Mouse (Mus musculus) right cerebral cortex, adult 18-20 months (tissue): Measurements from ENCODE around the gene Atp13a2.

Source experiments
- DNase-seq: peaks from one replicate; pipeline ENCODE4 v3.0.0; 2022; ENCODE audit warnings: mixed read lengths

The Atp13a2 gene

GRCm38 (mm10) chr4:140986711-140987395 lies at the start of gene Atp13a2:
Gene Atp13a2 (plus strand): TSS chr4:140986873.
- DNase-seq: peak; percentile 95

- no peak for DNase-seq
Measured at GRCm38 (mm10) chr4:140944356-140944755, 42.3 kb upstream of the Atp13a2 start.

DNA sequence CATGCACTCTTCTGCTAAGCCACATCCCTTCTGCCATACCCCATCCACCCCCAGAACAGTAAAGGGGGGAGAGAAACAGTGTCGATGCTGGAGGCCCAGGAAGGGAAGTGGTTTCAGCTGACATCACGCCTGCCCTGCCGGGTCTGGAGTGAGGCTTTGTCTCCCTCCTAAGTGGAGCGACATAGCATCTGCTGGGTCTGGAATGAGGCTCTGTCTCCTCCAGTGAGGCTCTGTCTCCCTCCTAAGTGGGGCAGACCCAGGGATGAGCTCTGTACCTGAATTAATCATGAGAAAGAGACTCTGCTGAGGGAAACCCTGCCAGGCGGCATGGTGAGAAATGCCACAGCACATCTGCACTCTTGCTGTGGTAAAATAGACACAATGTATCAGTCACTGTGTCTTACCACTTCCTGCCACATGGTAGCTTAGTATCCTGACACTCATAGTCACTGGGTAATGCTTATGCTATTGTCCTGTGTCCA lies 41.7 kb upstream of the Atp13a2 start:
- no peak for DNase-seq

DNA sequence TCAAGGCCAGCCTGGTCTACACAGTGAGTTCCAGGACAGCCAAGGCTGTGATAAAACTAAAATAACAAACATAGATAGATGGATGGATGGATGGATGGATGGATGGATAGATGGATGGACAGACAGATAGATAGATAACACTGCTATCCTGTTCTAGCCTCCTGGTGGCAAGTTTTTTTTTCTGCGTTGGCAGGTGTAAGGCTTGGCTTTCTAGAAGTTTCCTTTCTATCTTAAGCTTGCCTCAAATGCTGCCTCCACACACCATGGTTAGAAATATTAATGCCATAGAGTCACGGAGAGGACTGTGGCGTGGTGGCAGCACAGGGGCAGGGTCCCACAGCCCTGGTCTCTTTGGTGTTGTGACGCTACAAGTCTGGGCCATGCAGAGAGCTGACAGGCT lies 41.1 kb upstream of the Atp13a2 start:
- DNase-seq: no peak

DNA sequence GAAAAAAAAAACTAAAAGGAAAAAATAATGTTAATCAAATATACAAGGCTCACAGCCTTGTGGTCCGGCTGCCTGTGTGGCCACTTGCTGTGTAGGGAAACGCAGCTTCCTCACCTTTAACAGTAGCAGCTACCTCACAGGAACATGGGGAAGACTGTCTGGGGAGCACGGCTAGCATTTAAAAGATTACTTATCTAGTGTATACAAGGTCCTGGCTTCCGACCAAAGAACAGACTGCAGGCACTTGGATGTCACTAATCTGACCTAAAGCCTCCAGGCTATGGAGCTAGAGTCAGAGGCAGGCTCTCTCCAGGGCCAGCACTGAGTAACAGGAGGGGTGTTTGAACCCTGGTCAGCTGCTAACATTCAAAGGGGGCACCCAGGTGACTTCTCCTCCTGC lies 40.6 kb upstream of the Atp13a2 start:
- no peak for DNase-seq

- DNase-seq: no peak
Measured at GRCm38 (mm10) chr4:140946580-140947205, 40.0 kb upstream of the Atp13a2 start.

DNA sequence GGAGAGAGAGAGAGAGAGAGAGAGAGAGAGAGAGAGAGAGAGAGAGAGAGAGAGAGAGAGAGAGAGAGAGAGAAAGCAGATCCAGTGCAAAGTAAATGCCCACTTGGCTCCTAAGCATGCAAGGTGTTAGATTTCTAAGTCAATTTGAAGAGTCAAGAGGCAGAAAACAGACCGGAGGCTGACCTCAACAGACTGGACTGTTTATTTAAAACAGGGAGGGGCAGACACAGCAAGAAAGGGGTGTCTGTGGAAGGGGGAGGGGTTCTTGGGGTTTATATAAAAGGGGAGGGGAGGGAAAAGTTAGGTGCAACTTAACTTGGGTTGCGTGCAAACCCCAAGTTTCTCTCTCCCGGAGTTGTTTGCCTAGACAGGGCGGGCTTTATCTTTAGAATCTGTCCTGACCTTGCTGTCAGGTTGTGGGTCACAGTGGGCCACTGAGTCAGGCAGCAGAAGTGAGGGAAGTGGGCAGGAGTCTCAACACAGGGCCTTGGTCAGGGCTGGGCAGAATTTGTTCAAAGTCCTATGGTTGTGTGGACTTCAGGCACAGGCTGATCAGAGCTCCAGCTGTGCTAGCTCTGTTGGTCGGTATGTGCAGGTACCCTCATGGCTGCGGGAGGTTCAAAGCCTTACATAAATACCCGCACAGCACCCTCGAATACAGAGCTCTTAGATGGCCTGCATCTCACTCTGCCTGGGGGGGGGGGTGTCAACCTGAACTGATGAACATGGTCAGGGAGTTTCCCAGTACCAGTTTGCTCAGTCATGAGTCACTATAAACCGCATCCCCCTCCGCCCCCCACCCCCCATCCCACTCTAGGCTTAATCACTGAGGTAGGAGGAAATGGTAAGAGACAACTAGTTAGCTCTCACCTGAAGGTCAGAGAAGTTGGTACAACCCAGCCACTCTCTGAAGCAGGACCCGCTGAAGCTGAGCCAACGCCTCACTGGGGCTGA lies 38.9 kb upstream of the Atp13a2 start:
- no peak for DNase-seq

DNA sequence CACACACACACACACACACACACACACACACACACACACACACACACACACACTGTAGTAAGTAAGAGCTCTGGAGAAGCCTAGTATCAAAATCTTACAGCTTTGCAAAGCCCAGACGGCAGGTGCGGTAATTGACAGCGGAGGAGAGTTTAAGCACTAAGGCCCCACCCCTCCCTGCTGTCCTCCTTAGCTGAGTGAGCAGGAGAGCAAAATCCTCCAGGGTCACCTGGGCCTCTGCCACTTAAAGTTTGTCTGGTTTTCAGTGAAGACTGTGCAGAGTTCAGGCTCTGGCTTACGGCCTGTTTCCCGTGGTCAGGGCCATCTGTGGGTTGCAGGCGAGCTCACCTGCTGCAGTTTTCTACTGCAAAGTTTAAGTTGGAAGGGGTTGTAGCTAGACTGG lies 38.2 kb upstream of the Atp13a2 start:
- no peak for DNase-seq

GRCm38 (mm10) chr4:140949052-140949451 lies 37.6 kb upstream of the Atp13a2 start:
- DNase-seq: no peak

DNA sequence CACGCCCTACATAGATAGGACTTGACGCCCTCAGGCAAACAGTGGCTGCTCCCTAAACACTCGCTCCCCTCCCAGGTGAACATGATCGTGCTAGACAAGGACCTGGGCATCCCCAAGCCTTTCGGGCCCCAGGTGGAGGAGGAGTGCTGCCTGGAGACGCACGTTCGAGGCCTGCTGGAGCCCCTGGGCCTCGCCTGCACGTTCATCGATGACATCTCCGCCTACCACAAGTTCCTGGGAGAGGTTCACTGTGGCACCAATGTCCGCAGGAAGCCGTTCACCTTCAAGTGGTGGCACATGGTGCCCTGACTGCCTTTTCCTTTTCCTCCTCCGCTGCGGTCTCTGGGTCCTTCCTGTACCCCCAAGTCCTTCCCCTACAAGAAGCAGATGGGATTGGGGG lies 37.1 kb upstream of the Atp13a2 start:
- DNase-seq: no peak

GRCm38 (mm10) chr4:140950574-140950973 lies 36.1 kb upstream of the Atp13a2 start:
- DNase-seq: no peak

- DNase-seq: no peak
Measured at GRCm38 (mm10) chr4:140951861-140952641, 34.6 kb upstream of the Atp13a2 start.

DNA sequence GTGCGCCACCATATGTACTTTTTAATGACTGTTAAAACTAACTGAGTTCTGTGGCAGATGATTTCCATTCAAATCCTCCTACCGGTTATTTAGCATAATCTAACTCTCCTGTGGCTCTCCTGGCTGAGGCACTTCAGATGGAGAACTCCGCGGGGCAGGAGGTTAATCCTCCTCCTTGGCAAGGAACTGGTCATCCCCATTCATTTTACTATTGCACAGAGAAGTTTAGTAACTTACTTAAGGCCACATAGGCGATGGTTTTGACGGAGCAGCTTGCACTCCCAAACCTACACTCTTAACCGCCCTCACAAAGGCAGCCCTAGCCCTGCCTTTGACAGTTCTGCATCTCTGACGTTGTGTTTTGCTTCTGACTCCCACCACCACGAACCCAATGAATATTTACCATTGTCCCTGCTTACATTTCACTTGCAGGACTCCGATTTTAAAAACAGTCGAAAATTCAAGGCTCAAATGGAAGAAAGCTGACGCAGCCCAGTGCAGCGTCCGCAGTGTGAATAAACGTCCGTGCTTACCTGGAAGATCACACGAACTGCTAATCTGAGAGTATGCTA lies 29.5 kb upstream of the Atp13a2 start:
- DNase-seq: no peak

DNA sequence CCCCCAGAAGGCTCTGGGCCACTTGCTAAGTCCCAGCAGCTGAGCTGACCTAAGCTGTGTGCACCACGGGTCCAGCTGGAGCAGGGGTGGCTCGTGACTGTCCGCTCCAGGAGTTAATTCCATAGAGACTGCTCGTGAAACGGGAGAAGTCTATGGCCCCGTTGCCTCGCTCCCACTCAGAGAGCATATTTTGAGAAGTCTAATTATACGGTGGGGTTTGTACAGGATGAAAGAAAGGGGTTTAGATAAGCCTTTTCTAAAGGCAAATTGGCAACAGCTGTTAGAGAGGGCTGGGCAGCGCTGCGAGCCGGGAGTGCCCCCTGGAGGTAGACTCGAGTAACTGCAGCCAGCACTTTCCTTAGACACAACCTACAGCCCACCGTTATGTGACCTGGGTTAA lies 28.9 kb upstream of the Atp13a2 start:
- DNase-seq: peak; percentile 79

GRCm38 (mm10) chr4:140958319-140958718 lies 28.4 kb upstream of the Atp13a2 start:
- DNase-seq: no peak

DNA sequence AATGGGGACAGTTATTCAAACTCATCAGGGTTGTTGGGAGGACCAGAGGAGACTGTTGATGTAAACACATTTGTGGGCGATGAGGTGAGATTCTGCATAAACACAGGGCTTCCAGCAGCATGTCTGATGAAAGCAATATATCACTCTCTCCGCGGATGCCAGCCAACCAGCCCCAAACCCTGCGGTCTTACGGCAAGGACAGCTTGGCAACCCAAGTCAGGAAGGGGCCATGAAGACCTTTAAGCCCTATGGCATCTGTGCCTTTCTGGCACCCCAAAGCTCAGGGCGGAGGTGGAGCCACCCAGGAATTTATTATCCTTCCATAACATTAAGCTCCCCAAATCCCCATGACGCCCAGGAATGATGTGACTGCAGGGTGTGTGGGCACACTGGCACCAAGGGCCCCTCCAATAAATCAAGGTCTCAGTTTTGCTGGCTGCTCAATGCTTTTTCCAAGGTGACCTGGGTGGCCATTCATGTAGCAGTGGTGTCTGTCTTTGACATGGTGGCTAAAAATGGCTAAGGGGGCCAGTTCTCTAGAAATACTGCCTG lies 27.5 kb upstream of the Atp13a2 start:
- no peak for DNase-seq

DNA sequence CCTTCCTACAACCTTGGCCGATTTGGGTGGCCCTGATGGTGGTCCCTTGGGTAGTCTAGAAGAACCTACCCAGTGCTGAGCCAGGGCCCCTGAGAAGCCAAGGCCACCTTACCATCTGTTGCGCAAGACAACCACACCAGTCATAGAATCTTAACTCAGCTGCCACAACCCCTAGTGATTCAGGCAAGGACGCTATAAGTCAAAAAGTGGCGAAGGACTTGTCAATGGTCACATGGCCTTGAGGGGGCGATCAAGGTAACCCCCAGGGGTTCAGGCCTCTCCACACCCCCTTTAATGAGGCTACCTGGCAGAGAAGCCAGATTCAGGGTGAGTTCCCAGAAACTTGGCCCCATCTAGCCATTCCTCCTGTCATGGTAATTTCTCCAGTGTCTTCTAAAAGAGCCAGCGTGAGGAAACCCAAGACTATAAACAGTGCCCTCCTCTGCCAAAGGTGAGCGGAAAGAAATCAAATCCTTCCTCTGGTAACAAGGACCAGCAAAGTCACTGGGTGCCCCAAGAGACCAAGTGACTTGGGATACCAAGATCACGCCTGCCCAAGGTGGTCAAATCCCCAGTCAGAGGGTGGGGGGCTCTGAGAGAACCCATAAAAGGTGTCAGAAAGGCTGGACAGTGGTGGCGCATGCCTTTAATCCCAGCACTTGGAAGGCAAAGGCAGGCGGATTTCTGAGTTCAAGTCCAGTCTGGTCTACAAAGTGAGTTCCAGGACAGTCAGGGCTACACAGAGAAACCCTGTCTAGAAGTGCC lies 26.8 kb upstream of the Atp13a2 start:
- no peak for DNase-seq

- peak; percentile 99 for DNase-seq
Measured at GRCm38 (mm10) chr4:140960781-140961466, 25.7 kb upstream of the Atp13a2 start, which contains the start of gene Sdhb. Gene Sdhb (plus strand): TSS chr4:140961203.

- no peak for DNase-seq
Measured at GRCm38 (mm10) chr4:140961467-140962206, 25.0 kb upstream of the Atp13a2 start.
